Mouse (Mus musculus) neural tube, embryonic 10.5 days (tissue): ENCODE data around the gene Prr13.

Source experiments
- DNase-seq: peaks from one replicate; pipeline ENCODE4 v3.0.0-alpha.2; 2017; ENCODE audit warnings: low spot score; ENCODE audit errors: extremely low spot score

Prr13 gene

DNA sequence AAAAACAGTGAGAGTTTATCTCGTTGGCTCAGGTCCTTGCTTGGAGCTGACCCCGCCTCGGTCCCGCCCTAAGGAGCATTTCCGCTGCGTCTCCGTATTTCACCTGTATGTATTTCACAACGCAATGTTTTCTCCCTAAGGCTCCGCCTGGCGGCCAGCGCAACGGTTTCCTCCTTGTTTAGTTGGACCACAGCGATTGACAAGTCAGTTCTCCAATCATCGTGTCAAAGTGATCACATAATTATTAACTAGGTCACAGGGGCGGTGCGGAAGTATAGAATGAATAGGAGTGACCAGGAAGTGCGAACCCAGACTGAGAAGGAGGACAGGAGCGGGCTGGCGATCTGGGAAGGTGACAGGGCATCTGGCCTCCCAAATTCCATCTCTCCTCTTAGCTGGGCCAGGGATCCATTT, at the start of gene Prr13:
Prr13 (plus strand) TSS at position 125 of the 414 bp plus-strand sequence.
- DNase-seq: peak; percentile 75

DNA sequence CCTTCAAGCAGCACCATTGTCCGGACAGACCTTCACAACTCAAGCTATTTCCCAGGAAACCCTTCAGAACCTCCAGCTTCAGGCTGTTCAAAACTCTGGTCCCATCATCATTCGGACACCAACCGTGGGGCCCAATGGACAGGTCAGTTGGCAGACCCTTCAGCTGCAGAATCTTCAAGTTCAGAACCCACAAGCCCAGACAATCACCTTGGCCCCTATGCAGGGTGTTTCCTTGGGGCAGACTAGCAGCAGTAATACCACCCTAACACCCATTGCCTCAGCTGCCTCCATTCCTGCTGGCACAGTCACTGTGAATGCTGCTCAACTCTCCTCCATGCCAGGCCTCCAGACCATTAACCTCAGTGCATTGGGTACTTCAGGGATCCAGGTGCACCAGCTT, 49.5 kb upstream of the Prr13 start:
- DNase-seq: no peak

DNA sequence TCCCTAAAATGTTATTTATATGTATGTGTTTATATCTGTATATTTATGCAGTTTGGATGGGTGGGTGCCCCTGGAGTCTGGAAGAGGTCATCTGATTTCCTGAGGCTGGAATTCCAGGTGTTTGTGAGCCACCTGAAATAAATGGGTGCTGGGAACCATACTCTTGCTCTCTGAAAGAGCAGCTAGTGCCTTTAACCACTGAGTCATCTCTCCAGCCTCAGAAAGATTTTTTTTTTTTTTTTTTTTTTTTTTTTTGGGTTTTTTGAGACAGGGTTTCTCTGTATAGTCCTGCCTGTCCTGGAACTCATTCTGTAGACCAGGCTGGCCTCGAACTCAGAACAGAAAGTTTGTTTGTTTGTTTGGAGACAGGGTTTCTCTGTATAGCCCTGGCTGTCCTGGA, 47.8 kb upstream of the Prr13 start:
- DNase-seq: no peak

DNA sequence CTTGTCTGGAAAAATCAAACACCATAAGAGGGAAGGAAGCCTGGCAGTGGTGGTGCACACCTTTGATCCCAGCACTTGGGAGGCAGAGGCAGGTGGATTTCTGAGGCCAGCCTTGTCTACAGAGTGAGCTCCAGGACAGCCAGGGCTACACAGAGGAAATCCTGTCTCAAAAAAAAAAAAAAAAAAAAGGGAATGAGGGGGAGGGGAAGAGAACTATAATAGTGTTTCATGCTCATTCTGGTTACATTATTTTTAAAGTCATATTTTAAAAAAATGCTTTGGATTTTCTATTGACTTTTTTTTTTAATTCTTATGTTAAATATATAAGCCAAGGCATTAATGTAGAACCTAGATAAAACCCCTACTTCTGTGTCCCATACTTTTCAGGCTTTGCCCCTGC, 45.1 kb upstream of the Prr13 start:
- no peak for DNase-seq

DNA sequence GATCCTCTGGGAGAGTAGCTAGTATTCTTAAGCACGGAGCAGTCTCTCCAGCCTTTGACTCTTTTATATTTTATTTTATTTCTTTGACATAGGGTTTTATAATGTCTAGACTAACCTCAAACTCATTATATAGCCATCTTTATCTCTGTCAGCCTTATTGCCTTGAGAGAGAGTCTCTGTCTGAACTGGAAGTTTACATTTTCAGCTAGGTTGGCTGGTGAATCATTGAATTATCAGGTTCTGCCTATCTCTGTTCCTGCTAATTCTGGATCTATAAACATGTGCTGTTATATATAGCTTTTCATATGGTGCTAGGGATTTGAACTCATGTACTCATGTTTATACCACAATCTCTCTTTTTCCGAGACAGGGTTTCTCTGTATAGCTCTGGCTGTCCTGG, 41.3 kb upstream of the Prr13 start:
- no peak for DNase-seq

DNA sequence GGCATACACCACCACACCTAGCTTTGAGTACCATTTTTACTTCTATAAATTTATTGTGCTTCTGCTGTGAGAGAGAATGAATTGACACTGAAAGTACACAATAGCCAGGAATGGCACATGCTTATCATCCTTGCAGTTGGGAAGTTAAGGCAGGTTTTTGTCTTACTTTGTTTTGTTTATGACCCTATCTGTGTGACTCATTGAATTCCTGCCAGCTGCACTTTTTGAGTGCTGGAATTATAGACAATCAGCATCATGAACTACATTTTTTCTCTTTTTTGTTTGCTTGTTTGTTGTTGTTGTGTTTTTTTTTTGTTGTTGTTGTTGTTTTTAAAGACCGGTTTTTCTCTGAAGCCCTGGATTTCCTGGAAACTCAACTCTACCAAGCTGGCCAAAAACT, 37.8 kb upstream of the Prr13 start:
- no peak for DNase-seq

DNA sequence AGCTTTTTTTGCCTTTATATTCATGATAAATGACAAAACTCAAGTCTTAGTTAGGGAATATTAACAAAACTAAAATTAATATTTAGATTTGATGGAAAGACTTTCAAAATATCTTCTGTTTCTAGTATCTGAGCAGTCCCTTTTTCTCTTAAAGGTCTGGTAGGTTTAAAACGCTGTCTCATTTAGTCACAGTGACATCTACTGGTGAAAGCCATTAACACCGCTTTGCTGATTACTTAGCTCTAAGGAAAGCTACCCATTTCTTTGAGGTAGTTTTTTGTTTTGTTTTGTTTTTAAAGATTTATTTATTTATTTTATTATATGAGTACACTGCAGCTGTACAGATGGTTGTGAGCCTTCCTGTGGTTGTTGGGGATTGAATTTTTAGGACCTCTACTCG, 37.4 kb upstream of the Prr13 start:
- no peak for DNase-seq

DNA sequence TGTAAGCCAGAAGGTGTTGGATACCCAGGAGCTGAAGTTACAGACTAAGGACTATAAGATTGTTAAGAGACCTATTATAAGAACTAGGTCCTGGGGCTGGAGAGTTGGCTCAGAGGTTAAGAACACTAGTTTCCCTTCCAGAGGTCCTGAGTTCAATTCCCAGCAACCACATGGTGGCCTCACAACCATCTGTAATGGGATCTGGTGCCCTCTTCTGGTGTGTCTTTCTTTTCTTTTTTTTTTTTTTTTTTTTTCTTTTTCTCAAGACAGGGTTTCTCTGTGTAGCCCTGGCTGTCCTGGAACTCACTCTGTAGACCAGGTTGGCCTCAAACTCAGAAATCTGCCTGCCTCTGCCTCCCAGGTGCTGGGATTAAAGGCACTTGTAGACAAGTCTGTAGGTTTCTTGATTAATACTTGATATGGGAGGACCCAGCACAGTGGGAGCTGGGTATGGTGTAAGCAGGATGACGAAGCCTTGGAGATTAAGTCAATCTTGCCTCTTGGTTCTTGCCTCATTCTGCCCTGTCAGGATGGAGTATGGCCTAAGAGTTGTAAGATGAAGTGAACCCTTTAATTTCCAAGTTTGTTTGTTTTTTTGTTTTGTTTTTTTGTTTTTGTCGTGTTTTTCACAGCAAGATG, 35.1 kb upstream of the Prr13 start:
- no peak for DNase-seq

DNA sequence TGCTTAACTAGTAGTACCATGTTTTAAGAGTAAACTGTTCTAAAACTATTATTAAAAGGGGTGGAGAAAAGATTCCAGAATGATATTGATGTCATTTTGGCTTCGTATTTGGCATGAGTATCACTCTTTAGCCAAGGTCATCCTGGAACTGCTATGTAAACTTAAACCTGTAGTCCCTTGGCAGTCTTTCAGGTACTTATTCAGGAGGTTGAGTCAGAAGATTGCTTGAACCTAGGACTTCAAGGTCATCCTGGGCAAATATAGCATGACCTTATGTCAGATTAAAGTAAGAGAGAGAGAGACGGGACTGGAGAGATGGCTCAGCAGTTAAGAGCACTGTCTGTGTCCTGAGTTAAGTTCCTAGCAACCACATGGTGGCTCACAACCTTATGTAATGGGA, 34.2 kb upstream of the Prr13 start:
- DNase-seq: no peak

DNA sequence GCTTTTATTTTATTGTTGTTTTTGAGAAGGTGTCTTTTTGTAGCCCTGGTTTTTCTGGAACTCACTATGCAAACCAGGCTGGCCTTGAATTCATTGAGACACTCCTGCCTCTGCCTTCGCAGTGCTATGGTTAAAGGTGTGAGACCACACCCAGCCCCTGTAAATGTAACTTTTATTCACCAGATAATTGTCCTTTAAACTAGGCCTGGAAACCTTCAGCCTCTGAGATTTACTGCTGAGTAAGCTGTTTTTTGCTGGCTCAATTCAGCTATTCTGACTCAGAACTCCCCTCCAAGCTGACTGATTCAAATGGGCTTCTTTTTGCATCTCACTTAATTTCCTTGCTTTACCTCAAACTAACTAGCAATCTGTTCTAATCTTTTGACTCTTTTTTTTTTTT, 31.9 kb upstream of the Prr13 start:
- DNase-seq: no peak

DNA sequence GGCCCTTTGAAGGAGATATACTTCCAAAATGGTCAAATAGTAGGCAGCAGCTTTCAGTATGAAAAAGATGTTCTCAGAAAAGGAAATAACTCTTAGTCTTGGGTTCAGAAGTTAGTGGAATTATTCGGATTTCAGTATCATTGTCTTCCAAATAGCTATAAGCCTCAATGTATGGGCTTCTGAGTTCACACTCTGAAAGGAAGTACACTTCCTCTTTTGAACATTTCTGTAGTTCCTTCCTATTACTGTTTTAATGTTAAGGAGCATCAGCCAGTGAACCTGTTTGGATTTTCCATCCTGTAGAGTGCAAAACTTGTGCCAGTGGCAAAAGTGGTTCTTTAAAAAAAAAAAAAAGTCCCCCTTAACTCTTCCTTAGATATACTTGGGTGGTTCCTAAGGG, 26.8 kb upstream of the Prr13 start:
- no peak for DNase-seq

DNA sequence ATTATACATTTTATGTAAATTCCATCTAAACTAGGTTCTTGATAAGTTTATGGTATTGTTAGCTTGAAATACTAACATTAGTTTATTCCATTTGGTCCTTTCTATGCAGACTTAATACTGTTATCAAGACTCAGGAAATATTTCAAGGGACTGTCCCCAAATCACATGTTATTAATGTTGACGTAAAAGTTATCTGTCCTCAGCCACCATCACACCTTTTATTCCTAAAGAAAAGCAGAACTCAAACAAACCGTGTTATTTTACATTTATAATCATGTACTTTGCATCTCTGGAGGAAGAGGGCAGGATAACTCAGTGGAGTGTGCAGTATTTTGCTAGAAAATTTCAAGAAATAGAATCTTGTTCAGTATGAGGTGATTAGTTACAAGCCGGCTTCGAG, 25.7 kb upstream of the Prr13 start:
- DNase-seq: no peak

DNA sequence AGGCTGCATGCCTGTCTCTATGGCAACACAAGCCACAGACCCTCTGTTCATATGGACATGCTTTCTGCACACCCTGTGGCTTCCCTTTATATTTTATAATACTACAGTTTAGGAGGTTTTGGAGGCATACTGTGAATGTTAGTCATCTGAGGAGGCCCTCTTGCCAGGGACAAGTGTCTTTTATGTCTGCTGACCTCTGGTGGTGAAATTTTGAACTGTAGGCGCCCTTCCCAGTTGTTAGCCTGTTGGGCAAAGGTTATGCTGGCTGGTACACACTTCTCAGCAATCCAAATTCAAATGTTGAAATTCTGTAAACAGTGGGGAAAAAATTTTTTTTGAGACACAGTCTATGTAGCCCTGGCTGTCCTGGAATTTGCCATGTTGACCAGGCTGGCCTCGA, 16.3 kb upstream of the Prr13 start:
- DNase-seq: peak; percentile 85

DNA sequence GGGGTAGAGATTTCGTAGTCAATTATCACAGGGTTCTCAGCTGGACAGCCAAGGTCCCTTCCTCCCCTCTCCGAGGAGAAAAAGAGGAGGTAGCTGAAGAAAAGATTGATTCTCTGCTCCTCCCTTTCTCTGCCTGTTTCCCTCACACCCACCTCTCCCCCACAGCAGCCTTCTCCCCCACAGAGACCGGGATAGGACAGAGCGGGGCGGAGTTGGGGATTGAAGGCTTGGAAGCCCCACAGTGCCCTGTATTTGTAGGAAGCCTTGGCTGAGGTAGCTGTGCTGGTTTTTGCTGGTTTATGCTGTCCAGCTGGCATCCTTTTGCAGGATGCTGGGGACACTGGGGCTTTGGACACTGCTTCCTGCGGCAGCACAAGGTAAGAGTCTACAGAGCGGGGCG, 13.7 kb upstream of the Prr13 start, which contains the start of gene Amhr2:
Amhr2 (plus strand) TSS at position 222 of the 400 bp plus-strand sequence.
- no peak for DNase-seq

DNA sequence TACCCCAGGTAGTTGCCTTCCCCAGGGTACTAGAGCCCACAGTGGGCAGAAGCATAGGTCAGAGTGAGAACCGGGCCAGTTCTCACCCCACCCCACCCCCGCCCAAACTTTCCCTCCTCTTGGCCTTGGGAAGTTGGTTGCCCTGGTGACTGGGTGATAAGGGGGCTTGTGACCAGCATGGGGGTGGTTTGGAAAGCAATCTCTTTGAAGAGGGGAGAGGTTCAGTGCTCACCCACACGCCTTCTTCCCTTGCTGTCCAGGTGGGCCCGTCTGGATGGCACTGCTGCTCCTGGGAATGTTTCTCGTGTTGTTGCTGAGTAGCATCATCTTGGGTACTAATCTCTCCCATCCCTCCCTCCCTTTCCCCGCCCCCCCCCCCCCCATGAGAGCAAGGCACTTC, 12.4 kb upstream of the Prr13 start:
- DNase-seq: no peak

DNA sequence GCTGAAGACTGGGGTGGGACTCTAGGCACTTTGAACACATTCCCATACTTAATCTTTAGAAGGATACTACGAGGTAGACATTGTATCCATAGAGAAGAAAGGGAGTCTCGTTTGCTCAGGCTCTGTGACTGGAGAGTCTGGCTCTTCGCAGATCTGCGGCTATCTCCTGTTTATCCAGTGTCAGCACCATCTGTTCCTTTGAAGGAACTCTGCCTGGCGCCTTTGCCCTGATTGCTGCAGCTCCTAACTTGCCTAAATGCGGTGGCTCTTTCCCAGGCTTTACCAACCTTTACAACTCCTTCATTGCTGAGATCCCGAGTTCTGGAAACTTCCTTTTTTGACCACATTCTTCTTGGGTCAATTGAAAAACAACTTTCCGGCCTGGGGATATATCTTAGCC, 9.5 kb upstream of the Prr13 start:
- no peak for DNase-seq

DNA sequence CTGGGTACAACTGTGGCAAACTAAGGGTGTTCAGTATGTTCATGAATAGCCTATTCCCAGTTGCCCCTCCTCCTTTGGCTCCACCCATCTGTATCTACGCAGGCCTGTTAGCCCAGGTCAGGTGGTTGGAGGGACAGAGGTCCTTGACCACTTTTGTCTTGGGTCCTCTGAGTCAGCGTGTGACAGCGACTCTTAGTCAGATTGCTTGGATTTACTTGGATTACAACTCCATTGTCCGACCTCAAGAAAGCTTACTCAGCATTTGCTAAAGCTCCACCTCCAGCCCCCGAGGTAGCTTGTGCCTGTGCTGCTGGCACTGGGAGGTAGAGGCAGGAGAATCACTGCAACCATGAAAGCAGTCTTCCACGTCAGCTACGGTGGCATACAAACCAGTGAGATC, 7.9 kb upstream of the Prr13 start:
- DNase-seq: no peak

DNA sequence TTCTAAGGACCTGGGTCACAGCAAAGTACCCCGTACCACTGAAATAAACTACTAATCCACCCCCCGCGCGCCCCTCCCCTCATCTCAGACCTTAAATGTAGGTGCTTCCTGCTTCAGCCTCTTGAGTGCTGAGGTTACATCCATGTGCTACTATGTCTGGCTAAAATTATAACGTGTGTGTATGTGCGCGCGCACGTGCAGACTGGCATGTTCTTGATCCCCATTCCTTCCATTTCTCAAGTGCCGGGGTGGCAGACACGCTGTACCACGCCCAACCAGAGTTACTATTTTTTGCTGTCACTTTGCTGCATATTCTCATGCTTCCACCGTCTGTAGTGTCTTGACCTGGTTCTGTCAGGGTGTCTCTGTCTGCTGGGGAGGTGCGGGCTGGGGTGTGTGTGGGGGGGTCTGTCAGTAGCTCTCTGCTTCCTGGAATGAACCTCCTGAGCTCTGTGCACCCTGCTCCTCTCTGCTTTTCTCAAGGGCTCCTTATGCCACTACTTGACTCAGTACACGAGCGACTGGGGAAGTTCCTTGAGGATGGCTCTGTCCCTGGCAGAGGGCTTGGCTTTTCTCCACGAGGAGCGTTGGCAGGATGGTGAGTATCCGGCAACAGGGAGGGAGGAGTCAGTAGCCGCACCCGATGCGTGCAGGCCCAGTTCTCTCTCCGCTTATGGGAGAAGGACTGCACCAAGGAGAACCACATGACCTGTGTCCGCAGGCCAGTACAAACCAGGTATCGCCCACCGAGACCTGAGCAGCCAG, 7.0 kb upstream of the Prr13 start:
- no peak for DNase-seq

DNA sequence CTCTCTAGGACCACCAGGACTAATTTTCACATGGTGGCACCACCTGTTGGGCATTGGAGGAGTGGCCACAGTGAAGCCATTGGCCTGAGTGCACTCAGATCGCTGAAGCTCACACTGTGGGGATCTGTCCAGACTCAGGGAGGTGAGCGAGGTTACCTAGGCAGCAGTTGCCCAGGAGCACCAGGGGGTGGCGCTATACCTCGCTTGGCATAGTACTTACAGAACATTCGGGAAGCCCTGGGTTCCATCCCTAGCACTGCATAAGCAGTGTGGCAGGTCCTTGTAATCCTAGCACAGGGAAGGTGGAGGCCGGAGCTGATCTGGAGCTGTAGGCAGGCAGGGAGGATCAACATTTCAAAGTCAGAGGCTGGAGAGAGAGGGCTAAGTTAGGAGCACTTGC, 2.8 kb upstream of the Prr13 start:
- DNase-seq: no peak

DNA sequence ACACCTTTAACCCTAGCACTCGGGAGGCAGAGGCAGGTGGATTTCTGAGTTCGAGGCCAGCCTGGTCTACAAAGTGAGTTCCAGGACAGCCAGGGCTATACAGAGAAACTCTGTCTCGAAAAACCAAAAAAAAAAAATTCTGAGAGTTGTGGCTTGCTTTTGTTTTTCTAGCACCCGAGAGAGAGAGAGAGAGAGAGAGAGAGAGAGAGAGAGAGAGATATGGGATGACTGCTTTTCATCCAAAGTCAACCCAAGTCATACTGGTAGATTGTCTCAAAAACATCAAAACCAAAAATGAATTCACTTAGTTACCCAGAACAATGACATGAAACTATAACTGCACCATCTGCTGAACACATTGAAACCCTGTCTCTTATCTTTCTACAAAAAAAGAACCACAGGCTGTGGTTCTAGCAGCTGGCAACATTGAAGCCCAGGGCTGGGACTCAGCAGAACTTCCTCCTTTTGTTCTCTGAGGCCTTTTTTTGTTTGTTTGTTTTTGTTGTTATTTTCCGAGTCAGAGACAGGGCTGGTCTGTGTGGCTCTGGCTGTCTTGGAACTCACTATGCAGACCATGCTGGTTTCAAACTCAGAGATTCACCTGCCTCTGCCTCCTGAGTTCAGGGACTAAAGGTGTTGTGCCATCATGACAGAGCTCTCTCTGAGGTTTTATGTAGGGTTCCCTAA, 635 bp upstream of the Prr13 start:
- no peak for DNase-seq

DNA sequence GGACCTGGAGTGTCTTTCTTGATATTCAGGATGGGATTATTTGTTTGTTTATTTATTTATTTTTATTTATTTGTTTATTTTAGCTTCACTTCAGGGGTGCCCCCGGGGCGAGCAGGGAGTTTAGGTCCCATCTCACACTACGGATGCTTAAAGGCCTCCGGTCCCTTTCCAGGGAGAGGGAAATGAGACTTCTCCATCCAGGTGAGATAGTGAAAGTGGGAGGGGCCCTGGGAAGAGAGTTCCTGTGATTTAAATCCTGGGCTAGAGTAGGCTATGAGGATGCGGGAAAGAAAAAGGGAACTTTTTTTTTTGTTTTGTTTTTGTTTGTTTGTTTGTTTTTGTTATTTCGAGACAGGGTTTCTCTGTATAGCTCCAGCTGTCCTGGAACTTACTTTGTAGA, 553 bp downstream of the Prr13 start:
- no peak for DNase-seq

DNA sequence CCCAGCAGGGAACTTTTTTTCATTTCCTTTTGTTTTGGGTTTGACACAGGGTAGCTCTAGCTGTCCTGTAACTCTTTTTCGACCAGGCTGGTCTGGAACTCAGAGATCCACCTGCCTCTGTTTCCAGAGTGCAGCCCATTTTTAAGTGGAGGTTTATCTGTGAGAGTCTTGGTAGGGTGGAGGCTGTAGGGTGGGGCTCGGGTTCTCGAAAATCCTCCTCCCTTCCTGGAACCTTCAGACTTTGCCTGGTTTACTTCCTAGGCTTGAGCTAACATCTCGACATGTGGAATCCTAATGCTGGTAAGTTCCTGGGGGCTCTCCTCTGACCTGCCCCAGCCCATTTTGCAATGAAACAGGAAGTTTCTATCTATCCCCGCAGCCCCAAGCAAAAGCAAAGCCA, 1.0 kb downstream of the Prr13 start:
- DNase-seq: no peak

DNA sequence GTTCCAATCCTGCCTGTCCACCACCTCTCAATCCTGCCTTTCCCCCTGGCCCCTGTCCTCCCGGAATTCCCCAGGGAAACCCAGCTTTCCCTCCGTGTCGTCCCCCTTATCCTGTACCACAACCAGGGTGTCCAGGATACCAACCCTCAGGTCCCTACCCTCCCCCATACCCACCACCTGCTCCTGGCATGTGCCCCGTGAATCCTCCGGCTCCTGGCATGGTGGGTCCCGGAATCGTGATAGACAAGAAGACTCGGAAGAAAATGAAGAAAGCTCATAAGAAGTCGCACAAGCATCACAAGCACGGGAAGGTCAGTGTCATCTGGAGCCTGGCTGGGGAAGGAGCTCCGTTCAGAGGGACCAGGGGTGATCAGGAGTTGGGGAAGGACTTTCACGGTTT, 1.6 kb downstream of the Prr13 start:
- DNase-seq: no peak
